Mouse (Mus musculus): ENCODE measurements around the gene Fndc7. TPM values are rescaled to one million over a fixed set of nuclear protein-coding genes. Genes with fewer than 3 reads are reported as not detected.
"Not testable (repeated sequence)": the region's sequence is repeated elsewhere in the genome, so short reads cannot be mapped to it uniquely, and the experiment has no call there.

The Fndc7 gene
- polyA plus RNA-seq, 1 experiment from 2014 or later: 0.21 TPM

GRCm38 (mm10) chr3:108863091-108863490 lies 26.7 kb downstream of the Fndc7 start:
- no peak overlapping the region for H3K4me3 ChIP-seq (ENCODE audit: low read length)
- H3K27me3 ChIP-seq (ENCODE audit: control insufficient read depth, insufficient read depth, low read length): no peaks in the 10 kb centered on the region
- H3K9ac ChIP-seq (ENCODE audit: low read length): no peak overlapping the region
- peaks cover 5% of the 10 kb centered on the region for H3K4me1 ChIP-seq (ENCODE audit: control insufficient read depth, insufficient read depth, low read length)
- H3K4me2 ChIP-seq (ENCODE audit: low read depth, low read length): no peak overlapping the region
- H3K9me3 ChIP-seq (replicated peaks; ENCODE audit: control insufficient read depth, low read length): peaks cover 5% of the 10 kb centered on the region; the same call in 1 of the 2 replicates
- ATAC-seq (replicated peaks; ENCODE audit: extremely low read depth, insufficient read depth, low FRiP score): no peak
- no peaks in the 10 kb centered on the region for H3K36me3 ChIP-seq (ENCODE audit: control insufficient read depth, insufficient read depth)
- no peak overlapping the region for H3K27ac ChIP-seq (ENCODE audit: low read length)
- WGBS: 76% methylated on average over 10 of the region's 10 CpGs

GRCm38 (mm10) chr3:108862282-108862681 lies 27.5 kb downstream of the Fndc7 start:
- H3K4me1 ChIP-seq (ENCODE audit: control insufficient read depth, insufficient read depth, low read length); H3K4me3 ChIP-seq (ENCODE audit: low read length); H3K9ac ChIP-seq (ENCODE audit: low read length); H3K4me2 ChIP-seq (ENCODE audit: low read depth, low read length); H3K9me3 ChIP-seq (replicated peaks; ENCODE audit: control insufficient read depth, low read length); H3K27me3 ChIP-seq (ENCODE audit: control insufficient read depth, insufficient read depth, low read length); H3K27ac ChIP-seq (ENCODE audit: low read length); H3K36me3 ChIP-seq (ENCODE audit: control insufficient read depth, insufficient read depth); ATAC-seq (replicated peaks; ENCODE audit: extremely low read depth, insufficient read depth, low FRiP score): not testable (repeated sequence)
- WGBS: 91% methylated on average over 4 of the region's 4 CpGs

- Histone ChIP-seq H3K27me3 (ENCODE audit: control insufficient read depth, insufficient read depth, low read length) (no peaks in the 10 kb centered on the region), H3K36me3 (ENCODE audit: control insufficient read depth, insufficient read depth) (no peaks in the 10 kb centered on the region), H3K9ac (ENCODE audit: low read length) (no peak overlapping the region), H3K4me3 (ENCODE audit: low read length) (no peak overlapping the region), H3K27ac (ENCODE audit: low read length) (no peak overlapping the region), H3K4me1 (ENCODE audit: control insufficient read depth, insufficient read depth, low read length) (peaks cover 16% of the 10 kb centered on the region), H3K9me3 (replicated peaks; ENCODE audit: control insufficient read depth, low read length) (no peaks in the 10 kb centered on the region), H3K4me2 (ENCODE audit: low read depth, low read length) (no peak overlapping the region)
- WGBS: 60% methylated on average over 2 of the region's 2 CpGs
- no peak for ATAC-seq (replicated peaks; ENCODE audit: extremely low read depth, insufficient read depth, low FRiP score)
Observed at GRCm38 (mm10) chr3:108860786-108861185, 29.0 kb downstream of the Fndc7 start.

GRCm38 (mm10) chr3:108858231-108858770 lies 31.5 kb downstream of the Fndc7 start:
- Histone ChIP-seq H3K4me1 (ENCODE audit: control insufficient read depth, insufficient read depth, low read length) (peaks cover 23% of the 10 kb centered on the region), H3K4me2 (ENCODE audit: low read depth, low read length) (peak overlapping the region; percentile 48; the same call in 1 of the 2 replicates), H3K36me3 (ENCODE audit: control insufficient read depth, insufficient read depth) (no peaks in the 10 kb centered on the region), H3K27ac (ENCODE audit: low read length) (peak overlapping the region; percentile 76), H3K9ac (ENCODE audit: low read length) (no peak overlapping the region; the same call in 1 of the 2 replicates), H3K27me3 (ENCODE audit: control insufficient read depth, insufficient read depth, low read length) (no peaks in the 10 kb centered on the region), H3K9me3 (replicated peaks; ENCODE audit: control insufficient read depth, low read length) (no peaks in the 10 kb centered on the region), H3K4me3 (ENCODE audit: low read length) (no peak overlapping the region)
- ATAC-seq (replicated peaks; ENCODE audit: extremely low read depth, insufficient read depth, low FRiP score): peak; percentile 79
- WGBS: 28% methylated on average over 7 of the region's 7 CpGs

- Histone ChIP-seq H3K9ac (ENCODE audit: low read length) (no peak overlapping the region), H3K27ac (ENCODE audit: low read length) (peak overlapping the region; percentile 76), H3K4me1 (ENCODE audit: control insufficient read depth, insufficient read depth, low read length) (peaks cover 23% of the 10 kb centered on the region), H3K9me3 (replicated peaks; ENCODE audit: control insufficient read depth, low read length) (no peaks in the 10 kb centered on the region), H3K27me3 (ENCODE audit: control insufficient read depth, insufficient read depth, low read length) (no peaks in the 10 kb centered on the region), H3K4me2 (ENCODE audit: low read depth, low read length) (peak overlapping the region; percentile 48; the same call in 1 of the 2 replicates), H3K4me3 (ENCODE audit: low read length) (no peak overlapping the region), H3K36me3 (ENCODE audit: control insufficient read depth, insufficient read depth) (no peaks in the 10 kb centered on the region)
- no peak for ATAC-seq (replicated peaks; ENCODE audit: extremely low read depth, insufficient read depth, low FRiP score)
- WGBS: 76% methylated on average over 1 of the region's 1 CpGs
Observed at GRCm38 (mm10) chr3:108857714-108858113, 32.1 kb downstream of the Fndc7 start.

- H3K27me3 ChIP-seq (ENCODE audit: control insufficient read depth, insufficient read depth, low read length): no peaks in the 10 kb centered on the region
- no peak overlapping the region for H3K4me2 ChIP-seq (ENCODE audit: low read depth, low read length)
- no peaks in the 10 kb centered on the region for H3K36me3 ChIP-seq (ENCODE audit: control insufficient read depth, insufficient read depth)
- H3K4me1 ChIP-seq (ENCODE audit: control insufficient read depth, insufficient read depth, low read length): peaks cover 23% of the 10 kb centered on the region
- ATAC-seq (replicated peaks; ENCODE audit: extremely low read depth, insufficient read depth, low FRiP score): no peak
- H3K27ac ChIP-seq (ENCODE audit: low read length): no peak overlapping the region
- no peak overlapping the region for H3K9ac ChIP-seq (ENCODE audit: low read length)
- H3K9me3 ChIP-seq (replicated peaks; ENCODE audit: control insufficient read depth, low read length): no peaks in the 10 kb centered on the region
- 47% methylated on average over 3 of the region's 3 CpGs for WGBS
- H3K4me3 ChIP-seq (ENCODE audit: low read length): no peak overlapping the region
Observed at GRCm38 (mm10) chr3:108857124-108857470, 32.7 kb downstream of the Fndc7 start.

- 65% methylated on average over 8 of the region's 8 CpGs for WGBS
- no peaks in the 10 kb centered on the region for H3K27me3 ChIP-seq (ENCODE audit: control insufficient read depth, insufficient read depth, low read length)
- H3K9me3 ChIP-seq (replicated peaks; ENCODE audit: control insufficient read depth, low read length): no peaks in the 10 kb centered on the region
- no peak overlapping the region for H3K4me2 ChIP-seq (ENCODE audit: low read depth, low read length)
- no peak overlapping the region for H3K9ac ChIP-seq (ENCODE audit: low read length)
- peak overlapping the region; percentile 2; the same call in 1 of the 2 replicates for H3K27ac ChIP-seq (ENCODE audit: low read length)
- no peak for ATAC-seq (replicated peaks; ENCODE audit: extremely low read depth, insufficient read depth, low FRiP score)
- H3K36me3 ChIP-seq (ENCODE audit: control insufficient read depth, insufficient read depth): no peaks in the 10 kb centered on the region
- peaks cover 23% of the 10 kb centered on the region for H3K4me1 ChIP-seq (ENCODE audit: control insufficient read depth, insufficient read depth, low read length)
- no peak overlapping the region for H3K4me3 ChIP-seq (ENCODE audit: low read length)
Observed at GRCm38 (mm10) chr3:108856386-108857123, 33.3 kb downstream of the Fndc7 start.

GRCm38 (mm10) chr3:108855864-108856263 lies 33.9 kb downstream of the Fndc7 start:
- whole genome bisulfite sequencing: 45% methylated on average over 10 of the region's 10 CpGs
- H3K4me2 ChIP-seq (ENCODE audit: low read depth, low read length): no peak overlapping the region

GRCm38 (mm10) chr3:108855371-108855770 lies 34.4 kb downstream of the Fndc7 start:
- Histone ChIP-seq H3K9ac (ENCODE audit: low read length) (no peak overlapping the region), H3K27me3 (ENCODE audit: control insufficient read depth, insufficient read depth, low read length) (no peaks in the 10 kb centered on the region), H3K4me3 (ENCODE audit: low read length) (no peak overlapping the region), H3K4me1 (ENCODE audit: control insufficient read depth, insufficient read depth, low read length) (peaks cover 25% of the 10 kb centered on the region), H3K36me3 (ENCODE audit: control insufficient read depth, insufficient read depth) (no peaks in the 10 kb centered on the region), H3K27ac (ENCODE audit: low read length) (peak overlapping the region; percentile 17), H3K4me2 (ENCODE audit: low read depth, low read length) (no peak overlapping the region), H3K9me3 (replicated peaks; ENCODE audit: control insufficient read depth, low read length) (no peaks in the 10 kb centered on the region)
- WGBS: 38% methylated on average over 12 of the region's 12 CpGs
- no peak for ATAC-seq (replicated peaks; ENCODE audit: extremely low read depth, insufficient read depth, low FRiP score)

More at GRCm38 (mm10) chr3:108855864-108856263, 33.9 kb downstream of the Fndc7 start:
- H3K9me3 ChIP-seq (replicated peaks; ENCODE audit: control insufficient read depth, low read length): no peaks in the 10 kb centered on the region
- H3K4me3 ChIP-seq (ENCODE audit: low read length): no peak overlapping the region
- peaks cover 23% of the 10 kb centered on the region for H3K4me1 ChIP-seq (ENCODE audit: control insufficient read depth, insufficient read depth, low read length)
- no peaks in the 10 kb centered on the region for H3K27me3 ChIP-seq (ENCODE audit: control insufficient read depth, insufficient read depth, low read length)
- no peak overlapping the region for H3K9ac ChIP-seq (ENCODE audit: low read length)
- H3K36me3 ChIP-seq (ENCODE audit: control insufficient read depth, insufficient read depth): no peaks in the 10 kb centered on the region
- peak; percentile 6; the same call in 1 of the 2 replicates for ATAC-seq (replicated peaks; ENCODE audit: extremely low read depth, insufficient read depth, low FRiP score)
- peak overlapping the region; percentile 2; the same call in 1 of the 2 replicates for H3K27ac ChIP-seq (ENCODE audit: low read length)

All from heart, embryonic 16.5 days (tissue).